Mouse (Mus musculus): Measurements from ENCODE around the gene Gpc3. TPM values are rescaled to one million over a fixed set of nuclear protein-coding genes. Genes with fewer than 3 reads are reported as not detected.
A peak's percentile ranks its signal among the peaks of the same experiment; 100 is the strongest.

Gene Gpc3
- 100 to 1,000 TPM; 202 to 258 TPM for total RNA-seq (2021)
- long read RNA-seq, experiment 1, transcript Gpc3-201 (8 exons, 2,216 nt), result major isoform, 91 of 102 reads
- long read RNA-seq, experiment 1, partial matches to known transcripts, result 8 of 102 reads
- long read RNA-seq, experiment 1, other reads (novel, unspliced or antisense), result 3 of 102 reads
- long read RNA-seq, experiment 2, transcript Gpc3-201 (8 exons, 2,216 nt), result major isoform, 253 of 273 reads
- long read RNA-seq, experiment 2, partial matches to known transcripts, result 18 of 273 reads
- long read RNA-seq, experiment 2, other reads (novel, unspliced or antisense), result 2 of 273 reads

DNA sequence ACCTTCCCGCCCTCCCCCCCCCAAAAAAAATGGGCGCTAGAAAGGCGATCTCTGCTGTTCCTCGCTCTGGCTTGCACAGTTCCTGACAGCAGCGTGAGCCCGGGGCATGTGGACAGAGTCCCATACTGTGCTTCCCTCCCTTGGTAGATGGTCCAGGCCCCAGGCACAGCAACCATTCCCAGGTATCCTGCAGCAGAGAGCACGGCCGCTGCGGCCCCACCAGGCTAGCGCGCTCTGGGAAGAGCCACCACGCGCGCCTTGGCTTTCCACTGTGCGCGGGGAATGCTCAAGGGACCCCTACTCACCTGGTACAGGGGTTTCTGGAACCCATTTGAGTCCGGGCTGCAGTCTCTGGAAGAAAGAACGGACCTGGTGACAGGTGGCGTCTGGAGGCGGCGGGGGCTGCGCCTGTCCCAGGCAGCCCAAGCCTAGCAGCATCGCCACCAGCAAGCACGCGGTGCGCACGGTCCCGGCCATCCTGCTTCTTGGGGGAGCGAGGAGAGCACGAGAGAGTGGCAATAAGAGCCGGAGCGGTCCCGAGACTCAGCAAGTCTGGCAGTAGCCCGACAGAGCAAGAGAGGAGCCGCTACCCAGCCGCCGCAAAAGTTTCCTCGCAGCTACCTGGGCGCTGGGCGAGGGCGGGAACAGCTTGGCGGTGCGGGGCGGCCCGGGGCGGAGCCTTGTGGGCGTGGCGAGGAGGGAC lies at the start of gene Gpc3:
TSS of gene Gpc3 (minus strand) at position 623 of the 703 bp plus-strand sequence.
- peak; percentile 15 to 23 for DNase-seq (ENCODE audit: low spot score in 2 of 2)

DNA sequence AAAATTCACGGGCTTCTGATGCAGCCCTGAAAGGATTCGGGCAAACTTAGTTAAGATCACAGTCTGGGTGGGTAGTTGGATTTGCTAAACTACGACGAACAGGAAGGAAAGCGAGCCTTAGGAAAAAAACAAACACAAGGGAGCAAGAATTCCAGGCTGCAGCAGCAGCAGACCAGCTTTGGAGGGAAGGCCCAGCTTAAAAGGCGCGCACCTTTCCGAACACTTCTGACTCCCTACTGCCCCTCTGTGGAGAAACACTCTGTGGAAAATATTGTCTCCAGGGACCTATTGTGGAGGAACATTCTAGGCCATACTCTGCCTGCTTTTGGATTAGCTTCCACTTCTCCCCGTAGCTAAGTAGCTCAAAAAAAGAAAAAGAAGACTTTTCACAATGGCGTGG lies 38.2 kb upstream of the Gpc3 start:
- DNase-seq (ENCODE audit: low spot score in 2 of 2), result no peak

DNA sequence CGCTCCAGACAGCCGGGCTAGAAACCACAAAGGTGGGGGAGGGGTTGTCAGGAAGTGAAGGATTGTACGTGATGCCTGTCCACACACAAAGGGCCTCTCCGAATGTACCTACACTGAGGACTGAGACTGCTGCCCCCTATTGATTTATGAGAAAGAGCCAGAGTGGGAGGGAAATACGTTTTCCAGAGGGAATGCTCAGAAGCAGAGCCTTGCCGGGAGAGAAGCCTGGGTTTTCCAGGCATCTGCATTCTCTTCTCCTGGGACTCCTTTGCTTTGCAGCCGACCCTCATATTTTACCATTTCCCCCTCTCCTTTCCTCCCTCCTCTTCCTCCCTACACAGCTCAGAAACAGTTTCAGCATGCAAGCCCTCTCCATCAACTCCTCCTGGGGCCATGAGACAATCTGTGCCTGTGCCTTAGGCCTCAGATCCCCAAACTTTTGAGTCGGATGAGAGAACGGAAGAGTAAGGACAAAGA lies 37.8 kb upstream of the Gpc3 start:
- DNase-seq (ENCODE audit: low spot score in 2 of 2), result no peak

DNA sequence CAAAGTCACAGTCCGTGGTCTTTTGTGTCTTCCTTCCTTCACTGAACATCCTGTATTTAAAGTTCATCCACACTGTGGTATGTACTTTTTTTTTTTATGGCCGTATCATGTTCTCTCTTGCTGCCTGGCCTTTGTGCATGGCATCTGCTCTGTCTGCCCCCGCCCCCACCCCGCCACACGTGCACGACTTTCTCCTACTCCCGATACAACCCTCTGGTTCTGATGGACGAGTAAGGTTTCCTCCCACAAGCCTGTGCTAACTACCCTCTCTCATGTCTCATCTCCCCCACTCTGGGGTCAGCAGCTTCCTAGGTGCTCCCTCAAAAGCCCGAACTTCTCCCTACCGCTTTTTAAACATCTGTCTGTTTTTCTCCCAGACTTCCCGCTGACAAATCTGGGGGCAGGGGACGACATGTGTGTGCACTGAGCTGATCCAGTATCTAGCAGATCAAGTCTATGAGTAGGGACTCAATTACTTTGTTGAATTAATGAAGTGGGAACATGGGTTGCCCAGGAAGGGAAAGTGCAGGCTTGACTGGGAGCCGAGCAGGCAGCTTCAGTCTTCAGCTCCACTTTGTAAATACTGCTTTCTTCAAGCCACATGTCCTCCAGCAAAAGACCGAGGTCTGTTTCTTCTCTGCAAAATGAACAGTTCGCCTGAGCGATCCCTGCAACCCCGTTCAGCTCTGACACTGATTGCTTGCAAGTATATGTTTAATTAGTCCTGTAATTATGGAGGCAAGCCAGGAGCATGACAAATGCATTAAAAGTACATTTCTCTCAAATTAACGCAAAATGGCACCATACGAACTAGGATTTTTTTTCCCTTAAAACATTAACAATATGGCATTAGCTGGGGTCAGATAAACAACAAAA lies 35.4 kb upstream of the Gpc3 start:
- no peak for DNase-seq (ENCODE audit: low spot score in 2 of 2)

DNA sequence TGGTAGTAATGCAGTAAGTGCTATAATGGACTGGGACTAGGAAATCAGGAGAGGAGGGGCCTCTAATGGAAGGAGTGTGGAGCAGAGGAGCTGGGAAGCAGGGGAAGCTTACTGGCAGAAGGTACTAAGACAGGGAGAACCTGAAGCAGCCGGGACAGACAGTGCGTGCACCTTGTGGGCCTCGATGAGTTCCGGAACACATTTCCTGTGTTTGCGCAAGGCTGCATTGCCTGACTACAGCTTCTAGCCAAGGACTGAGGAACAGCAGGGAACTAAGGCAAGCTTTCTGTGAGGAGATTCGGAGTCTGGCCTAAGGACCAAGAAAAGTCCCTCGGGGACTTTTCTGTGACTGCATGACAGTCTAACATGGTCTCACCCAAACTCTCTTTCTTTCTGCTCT lies 30.6 kb upstream of the Gpc3 start:
- DNase-seq (ENCODE audit: low spot score in 2 of 2), result no peak

DNA sequence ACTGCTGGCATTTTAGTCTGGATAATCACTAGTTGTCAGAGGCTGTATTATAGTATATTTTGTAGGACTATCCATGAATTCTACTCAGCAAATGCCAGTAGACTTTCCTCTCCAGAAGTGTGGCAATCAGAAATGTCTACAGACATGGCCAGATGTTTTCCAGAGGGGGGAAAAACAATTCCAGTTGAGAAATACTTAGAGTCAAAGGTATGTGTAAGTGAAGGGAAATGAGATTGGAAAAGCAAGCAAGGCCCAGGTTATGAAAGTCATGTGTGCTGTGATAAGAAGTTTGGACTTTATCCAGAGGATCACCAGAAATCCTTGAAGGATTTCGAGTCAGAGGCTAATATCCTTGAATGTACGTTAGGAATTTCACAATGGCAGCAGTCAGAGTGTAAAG lies 29.6 kb upstream of the Gpc3 start:
- DNase-seq (ENCODE audit: low spot score in 2 of 2), result no peak

DNA sequence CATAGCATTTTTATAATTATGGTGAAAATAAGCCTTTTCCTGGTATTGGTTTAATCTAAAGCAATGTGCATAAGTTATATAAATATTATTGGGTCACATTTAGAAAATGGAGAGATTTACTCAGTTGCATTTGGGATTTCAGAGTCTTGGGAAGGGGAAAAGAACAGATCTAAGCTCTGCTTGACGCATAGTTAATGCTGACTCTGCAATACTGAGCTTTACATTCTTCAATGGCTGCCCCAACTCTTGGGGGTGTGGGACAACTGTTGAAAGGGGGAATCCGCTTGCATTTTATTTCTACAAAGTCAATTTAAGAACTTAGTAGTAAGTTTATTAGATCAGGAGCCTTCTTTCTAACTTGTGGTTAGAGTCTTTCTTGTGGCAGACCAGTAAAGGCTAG lies 28.4 kb upstream of the Gpc3 start:
- no peak for DNase-seq (ENCODE audit: low spot score in 2 of 2)

DNA sequence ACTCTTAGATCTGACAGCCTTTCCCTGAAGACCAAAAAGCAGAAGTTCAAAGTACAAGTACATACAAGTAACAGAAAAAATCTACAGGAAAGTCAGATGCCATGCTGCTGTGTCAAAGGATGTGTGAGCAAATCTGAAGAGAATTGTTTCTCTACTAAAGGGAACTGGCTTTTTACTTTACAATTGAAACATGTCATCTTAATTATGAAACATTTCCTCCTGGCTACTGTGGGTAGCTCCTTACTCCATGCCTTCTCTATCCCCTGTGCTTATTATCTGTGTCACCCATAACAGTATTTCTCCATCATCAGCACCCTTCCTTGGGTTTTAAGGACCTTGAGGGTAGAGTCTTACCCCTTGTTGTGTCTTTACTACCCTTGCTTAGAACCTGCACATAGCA lies 23.7 kb upstream of the Gpc3 start:
- no peak for DNase-seq (ENCODE audit: low spot score in 2 of 2)

DNA sequence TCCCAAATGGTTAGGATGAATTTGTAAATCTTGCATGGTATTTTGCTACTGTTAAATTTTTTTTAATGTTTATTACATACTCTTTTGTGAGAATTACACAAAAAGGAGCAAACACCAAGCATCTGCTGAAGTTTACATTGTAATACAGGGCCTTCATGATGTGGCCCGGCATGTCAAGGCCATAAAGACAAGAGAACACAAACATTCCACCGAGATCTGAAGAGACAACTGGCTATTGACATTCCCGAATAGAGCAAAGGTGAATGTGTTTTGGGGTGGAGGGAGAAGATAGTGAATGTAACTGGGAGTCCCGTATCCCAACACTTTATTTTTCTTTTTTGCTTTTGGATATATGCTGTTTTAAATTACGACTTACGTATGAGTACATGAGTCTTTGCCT lies 20.2 kb upstream of the Gpc3 start:
- no peak for DNase-seq (ENCODE audit: low spot score in 2 of 2)

DNA sequence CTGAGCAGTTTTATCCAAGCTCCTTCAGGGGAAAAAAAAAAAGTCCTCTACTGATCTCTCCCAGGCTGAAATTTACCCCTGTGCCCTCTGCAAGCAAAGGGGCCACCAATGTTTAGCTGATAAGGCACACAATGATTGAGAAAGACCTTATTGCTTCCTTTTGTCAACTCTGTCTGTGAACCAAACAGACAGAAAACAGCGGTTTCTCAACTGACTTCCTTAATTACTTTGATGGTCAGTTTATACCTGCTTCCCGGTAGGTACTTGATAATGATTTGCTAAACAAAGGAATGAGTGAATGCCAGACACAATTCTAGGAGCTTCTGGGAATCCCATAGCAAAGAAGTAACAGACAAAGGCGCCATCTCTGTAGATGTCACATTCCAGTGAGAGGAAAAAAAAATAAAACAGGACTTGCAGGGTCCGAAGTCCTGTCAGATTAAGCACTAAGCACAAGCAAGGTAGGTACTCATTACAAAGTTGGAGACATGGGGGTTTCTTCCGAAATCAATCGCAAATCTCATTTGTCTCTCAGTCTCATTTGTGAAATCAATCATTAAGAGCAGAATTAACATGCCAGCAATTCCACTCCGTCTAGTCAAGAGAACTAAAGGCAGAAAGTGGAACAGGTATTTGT lies 19.1 kb upstream of the Gpc3 start:
- DNase-seq (ENCODE audit: low spot score in 2 of 2), result no peak

DNA sequence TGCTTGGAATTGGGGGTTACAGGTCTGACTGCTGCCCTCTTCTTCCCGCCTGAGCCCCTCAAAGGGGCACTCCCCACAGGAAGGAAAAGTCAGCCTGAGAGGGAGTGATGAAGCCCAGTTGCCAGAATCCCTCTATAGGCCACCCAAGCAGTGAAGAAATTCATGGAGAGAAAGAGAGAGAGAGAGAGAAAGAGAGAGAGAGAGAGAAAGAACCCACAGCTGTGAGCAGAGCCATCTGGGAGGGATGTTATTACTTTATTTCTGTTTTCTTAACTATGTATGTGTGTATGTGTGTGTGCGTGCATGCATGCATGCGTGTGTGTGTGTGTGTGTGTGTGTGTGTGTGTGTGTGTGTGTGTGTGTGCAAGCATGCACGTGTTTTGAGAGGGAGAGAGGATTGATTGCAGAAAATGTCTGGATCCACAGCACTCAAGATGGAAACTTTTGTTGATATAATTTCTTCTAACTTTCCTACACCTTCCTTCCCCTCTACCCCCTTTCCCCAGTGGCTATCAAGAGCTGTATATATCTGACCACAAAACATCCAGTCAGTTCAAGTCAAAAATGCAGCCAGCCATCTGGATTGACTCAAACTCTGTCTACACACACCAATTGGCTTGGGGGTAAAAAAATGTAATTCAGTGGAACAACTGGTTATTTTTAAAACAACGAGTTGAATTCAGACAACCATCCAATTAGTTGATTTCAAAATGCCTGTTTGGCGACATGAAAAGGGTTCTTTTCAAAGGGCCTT lies 13.4 kb upstream of the Gpc3 start:
- no peak for DNase-seq (ENCODE audit: low spot score in 2 of 2)

DNA sequence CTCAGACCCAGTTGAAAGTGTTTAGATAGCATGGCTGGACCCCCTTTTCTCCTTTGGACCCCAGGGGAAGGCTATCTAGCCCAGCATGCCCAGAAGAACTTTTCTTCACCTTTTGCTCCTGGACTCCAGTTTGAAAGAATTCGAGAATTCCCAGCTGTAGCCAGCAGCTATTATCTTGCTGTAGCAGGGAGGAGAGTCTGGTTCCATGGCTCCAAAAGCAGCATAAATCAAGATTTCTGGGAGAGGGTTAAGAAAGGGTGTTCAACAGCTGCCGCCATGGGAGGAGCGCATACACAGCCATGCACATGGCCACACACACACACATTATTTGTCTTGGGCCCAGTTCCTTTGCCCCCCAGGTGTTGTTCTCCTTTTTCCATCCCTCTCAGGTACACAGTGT lies 4.1 kb upstream of the Gpc3 start:
- DNase-seq (ENCODE audit: low spot score in 2 of 2), result no peak

DNA sequence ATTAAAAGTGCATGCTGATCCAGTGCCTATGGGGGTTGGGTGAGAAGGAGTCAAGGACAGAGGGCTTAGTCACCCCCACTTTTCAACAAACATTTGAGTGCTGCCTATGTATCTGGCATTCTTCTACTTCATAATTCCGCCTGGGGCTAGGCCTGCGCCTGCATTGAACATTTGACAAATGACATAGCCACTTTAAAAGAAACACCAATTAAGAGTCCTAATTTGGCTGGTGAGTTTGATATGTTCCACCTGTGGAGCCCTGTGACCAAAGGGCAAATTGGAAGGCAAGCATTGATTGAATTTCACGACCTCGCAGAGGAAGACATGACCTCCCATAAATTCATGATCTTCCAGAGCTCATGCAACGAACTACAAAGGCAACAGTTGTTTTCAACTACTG lies 2.4 kb upstream of the Gpc3 start:
- no peak for DNase-seq (ENCODE audit: low spot score in 2 of 2)

DNA sequence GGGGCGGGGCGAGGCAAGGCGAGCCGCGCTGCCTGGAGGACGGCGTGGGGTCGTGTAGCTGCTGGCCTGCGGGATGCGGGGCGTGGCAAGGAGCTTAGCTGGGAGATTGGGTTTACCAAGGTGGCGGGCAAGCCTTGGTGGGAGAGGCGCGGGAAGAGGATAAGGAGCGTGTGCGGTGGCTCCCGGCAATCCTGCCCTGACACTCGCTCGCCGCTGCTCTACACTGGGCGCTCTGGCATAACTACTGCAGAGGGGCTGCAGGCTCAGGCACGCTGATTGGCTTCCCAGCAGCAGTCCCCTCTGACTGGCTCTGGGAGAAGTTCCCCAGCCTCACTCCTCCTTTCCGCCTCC lies 256 bp upstream of the Gpc3 start:
- DNase-seq (ENCODE audit: low spot score in 2 of 2), result no peak

DNA sequence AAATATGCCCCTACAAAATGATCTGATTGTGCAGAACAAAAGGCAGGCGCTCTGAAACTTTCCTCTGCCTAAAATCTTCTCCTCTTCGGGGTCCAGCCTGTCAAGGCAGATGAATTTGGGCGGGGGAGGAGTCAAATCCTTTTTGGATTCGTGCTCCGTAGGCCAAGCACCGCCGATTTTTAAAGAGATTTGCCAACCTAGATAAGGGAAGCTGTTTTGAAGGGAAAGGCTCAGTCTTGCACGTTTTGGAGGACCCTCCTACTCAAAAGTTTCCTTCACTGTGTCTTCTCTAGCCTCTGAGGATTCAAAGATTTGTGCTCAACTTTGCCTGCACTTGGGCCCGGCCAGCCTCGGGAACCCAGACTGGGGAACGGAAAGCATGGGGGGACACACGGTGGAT lies 944 bp downstream of the Gpc3 start:
- DNase-seq (ENCODE audit: low spot score in 2 of 2), result no peak

DNA sequence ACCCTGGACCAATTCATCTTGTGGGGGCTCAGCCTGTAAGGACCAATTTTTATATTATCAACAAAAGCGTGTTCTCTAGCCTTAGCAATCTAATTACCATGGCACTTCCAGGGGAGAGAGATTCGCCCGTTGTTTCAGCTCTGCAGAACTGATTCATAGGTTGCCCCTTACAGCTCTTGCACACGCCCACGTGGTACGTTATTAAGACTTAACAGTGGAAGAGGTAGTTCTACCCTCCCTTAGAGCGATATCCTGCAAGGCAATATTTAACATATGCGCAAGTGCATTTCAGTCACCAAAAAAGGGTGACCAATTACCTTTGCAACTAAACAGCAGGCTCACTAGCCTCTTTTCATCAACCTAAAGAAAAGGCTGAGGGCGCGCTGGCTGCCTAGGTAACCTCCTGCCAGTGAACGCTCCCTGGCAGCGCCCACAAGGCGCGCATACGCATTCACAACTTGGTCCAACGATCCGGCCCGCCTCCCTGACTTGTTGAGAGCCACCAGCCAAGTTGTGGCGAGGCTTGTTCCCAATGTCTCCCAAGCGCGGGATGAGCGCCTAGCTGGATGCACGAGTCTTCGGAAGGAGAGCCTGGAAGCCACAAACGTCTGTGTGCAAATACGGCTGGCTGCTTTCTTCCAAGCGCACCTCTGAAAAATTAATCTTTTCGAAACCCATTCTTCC lies 1.6 kb downstream of the Gpc3 start:
- no peak for DNase-seq (ENCODE audit: low spot score in 2 of 2)

DNA sequence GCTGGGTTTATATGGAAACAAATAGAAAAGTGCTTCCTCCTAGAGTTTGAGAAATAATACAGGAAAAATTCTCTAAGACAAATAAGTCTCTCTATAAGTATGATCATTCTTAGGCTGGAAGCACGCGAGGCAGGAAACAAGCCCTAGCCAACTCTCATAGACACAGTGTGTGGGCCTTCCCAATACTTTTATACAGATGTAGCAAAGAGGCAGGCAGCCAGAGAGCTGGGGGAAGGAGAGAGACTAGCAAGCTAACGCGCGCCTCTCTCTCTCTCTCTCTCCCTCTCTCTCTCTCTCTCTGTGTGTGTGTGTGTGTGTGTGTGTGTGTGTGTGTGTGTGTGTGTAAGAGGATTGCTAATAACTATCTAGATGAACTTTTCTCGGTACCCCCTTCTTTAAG lies 2.2 kb downstream of the Gpc3 start:
- no peak for DNase-seq (ENCODE audit: low spot score in 2 of 2)

DNA sequence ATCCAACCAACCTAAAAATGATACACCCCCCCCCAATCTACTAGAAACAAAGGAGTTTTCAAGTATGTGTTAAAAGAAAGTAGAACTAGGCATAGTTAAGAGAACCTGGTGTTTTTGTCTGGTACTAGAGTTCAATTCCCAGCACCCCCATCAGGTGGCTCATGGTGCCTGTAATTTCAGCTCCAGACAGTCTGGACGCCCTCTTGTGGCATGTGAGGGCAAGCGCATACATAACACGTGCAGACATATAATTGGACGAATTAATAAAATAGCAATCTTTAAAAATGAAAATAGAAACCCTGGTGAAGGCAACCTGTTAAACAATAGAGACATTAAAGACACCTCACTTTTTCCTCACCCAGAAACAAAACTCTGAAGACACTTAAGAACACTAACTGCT lies 10.6 kb downstream of the Gpc3 start:
- DNase-seq (ENCODE audit: low spot score in 2 of 2), result no peak

DNA sequence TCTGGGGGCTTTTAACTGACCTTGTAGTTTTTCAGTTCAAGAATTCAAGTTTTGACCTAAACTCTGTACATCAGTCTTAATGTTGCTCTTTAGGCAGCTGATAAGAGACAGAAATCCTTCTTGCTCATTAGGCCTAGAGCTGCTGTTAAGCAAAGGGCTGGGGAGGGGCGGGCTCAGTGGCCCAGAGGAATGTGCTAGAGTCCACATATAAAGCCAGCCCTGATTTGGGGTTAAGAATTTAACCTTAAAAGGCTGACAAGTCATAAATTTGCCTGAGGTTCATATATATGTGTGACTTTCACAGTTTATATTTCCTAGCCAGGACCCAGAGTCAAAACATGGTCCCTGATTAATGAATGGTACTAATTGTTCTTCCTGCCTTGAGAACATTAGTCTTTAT lies 14.5 kb downstream of the Gpc3 start:
- no peak for DNase-seq (ENCODE audit: low spot score in 2 of 2)

DNA sequence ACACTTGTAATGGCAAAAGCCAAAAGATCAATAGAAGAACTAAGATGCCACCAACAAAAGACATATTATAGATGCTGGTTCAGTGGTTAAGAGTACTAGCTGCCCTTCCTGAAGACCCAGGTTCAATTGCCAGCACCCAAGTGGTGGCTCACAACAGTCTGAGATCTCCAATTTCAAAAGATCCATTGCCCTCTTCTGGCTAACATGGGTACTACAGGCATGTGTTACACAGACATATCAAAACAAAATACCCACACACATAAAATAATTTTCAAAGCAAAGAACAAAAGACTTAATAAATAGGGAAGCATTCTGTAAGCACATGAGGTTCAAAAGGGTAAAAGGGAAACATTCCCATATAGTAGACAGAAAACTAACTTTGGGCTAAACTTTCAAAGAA lies 26.1 kb downstream of the Gpc3 start:
- no peak for DNase-seq (ENCODE audit: low spot score in 2 of 2)
